Mouse (Mus musculus): Measurements from ENCODE around the gene 1700010B08Rik. TPM values are rescaled to one million over a fixed set of nuclear protein-coding genes. Genes with fewer than 3 reads are reported as not detected.

The 1700010B08Rik gene
- polyA plus RNA-seq, 1 experiment from 2014 or later = not detected

DNA sequence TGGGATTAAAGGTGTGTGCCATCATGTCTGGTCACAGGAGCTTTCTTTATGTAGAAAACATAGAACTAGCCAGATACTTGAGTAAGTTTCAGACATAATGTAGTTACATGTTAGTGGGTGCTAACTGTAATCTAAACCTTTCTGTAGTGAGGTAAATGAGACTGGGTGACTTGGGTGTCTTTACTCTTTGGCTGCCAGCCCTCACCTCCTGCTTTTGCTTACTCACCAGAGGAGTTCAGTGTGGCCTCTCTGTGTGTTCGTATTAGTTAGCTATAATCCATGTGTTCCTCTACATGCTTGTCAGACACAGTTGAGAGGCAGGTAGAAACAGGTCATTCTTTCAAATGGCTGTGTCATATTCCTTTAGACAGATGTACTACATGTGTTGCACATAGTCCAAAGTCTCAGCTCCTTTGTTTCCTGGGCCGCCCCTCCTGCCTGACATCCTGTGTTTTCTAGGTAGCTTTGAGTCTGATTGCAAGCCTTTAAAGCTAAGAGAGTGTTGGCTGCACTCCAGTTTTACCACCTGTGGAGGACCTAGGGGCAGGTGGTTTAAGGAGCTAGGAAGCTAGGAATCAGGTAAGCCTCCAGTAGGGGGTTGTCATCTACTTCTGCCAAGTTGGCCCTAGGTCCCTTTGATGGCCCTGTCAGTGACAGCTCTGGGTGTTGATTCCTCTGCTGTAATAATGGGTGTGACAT is 29.9 kb downstream of the 1700010B08Rik start:
- 94% methylated on average over 2 of the region's 2 CpGs for WGBS
- Histone ChIP-seq H3K27me3 (ENCODE audit: control insufficient read depth, insufficient read depth, low read length) (no peaks in the 10 kb centered on the region), H3K4me2 (ENCODE audit: low read depth, low read length) (no peak overlapping the region), H3K9ac (replicated peaks; ENCODE audit: low read depth, low read length) (no peak overlapping the region), H3K4me3 (ENCODE audit: low read depth, low read length) (no peak overlapping the region), H3K4me1 (ENCODE audit: control insufficient read depth, insufficient read depth, low read length) (no peaks in the 10 kb centered on the region), H3K36me3 (ENCODE audit: control insufficient read depth, insufficient read depth, low read length) (no peaks in the 10 kb centered on the region), H3K27ac (ENCODE audit: low read depth, low read length) (no peak overlapping the region), H3K9me3 (ENCODE audit: control insufficient read depth, low read length) (no peaks in the 10 kb centered on the region)
- no peak for ATAC-seq (ENCODE audit: low read depth)

GRCm38 (mm10) chr2:173755433-173756144 is 36.4 kb downstream of the 1700010B08Rik start:
- H3K9ac ChIP-seq (replicated peaks; ENCODE audit: low read depth, low read length) = no peak overlapping the region
- 6% methylated on average over 8 of the region's 8 CpGs for WGBS
- no peaks in the 10 kb centered on the region for H3K9me3 ChIP-seq (ENCODE audit: control insufficient read depth, low read length)
- H3K36me3 ChIP-seq (ENCODE audit: control insufficient read depth, insufficient read depth, low read length) = no peaks in the 10 kb centered on the region
- H3K27ac ChIP-seq (ENCODE audit: low read depth, low read length) = peak overlapping the region; percentile 22; the same call in 1 of the 2 replicates
- H3K27me3 ChIP-seq (ENCODE audit: control insufficient read depth, insufficient read depth, low read length) = no peaks in the 10 kb centered on the region
- H3K4me2 ChIP-seq (ENCODE audit: low read depth, low read length) = no peak overlapping the region
- peaks cover 14% of the 10 kb centered on the region; the same call in 1 of the 2 replicates for H3K4me1 ChIP-seq (ENCODE audit: control insufficient read depth, insufficient read depth, low read length)
- no peak overlapping the region for H3K4me3 ChIP-seq (ENCODE audit: low read depth, low read length)
- peak; percentile 41 for ATAC-seq (ENCODE audit: low read depth)

DNA sequence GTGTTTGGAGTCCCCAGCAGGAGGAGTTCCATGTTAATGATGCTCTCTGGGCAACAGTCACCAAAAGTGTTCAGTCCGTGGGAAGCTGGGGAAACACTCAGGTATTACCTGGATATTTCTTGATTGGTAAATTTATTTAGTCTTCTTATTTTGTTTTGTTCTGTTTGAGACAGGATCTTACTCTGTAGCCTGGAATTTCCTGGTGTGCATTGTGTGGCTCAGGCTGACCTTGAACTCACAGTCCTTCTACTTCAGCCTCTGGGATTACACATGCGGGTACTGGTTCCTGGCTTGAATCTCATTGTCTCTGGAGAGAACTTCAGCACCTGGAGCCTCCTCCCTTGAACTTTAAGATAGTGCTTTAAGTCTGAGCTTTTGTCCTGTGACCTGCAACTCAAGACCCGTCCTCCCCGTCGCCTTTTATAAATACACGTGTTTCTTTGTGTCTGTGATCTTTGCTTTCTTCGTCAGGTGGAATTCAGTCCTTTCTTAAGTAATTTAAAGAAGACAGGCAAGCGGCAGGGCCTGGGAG is 38.5 kb downstream of the 1700010B08Rik start:
- H3K4me1 ChIP-seq (ENCODE audit: control insufficient read depth, insufficient read depth, low read length) = peaks cover 14% of the 10 kb centered on the region; the same call in 1 of the 2 replicates
- ATAC-seq (ENCODE audit: low read depth) = no peak
- no peak overlapping the region for H3K9ac ChIP-seq (replicated peaks; ENCODE audit: low read depth, low read length)
- H3K36me3 ChIP-seq (ENCODE audit: control insufficient read depth, insufficient read depth, low read length) = no peaks in the 10 kb centered on the region
- H3K4me2 ChIP-seq (ENCODE audit: low read depth, low read length) = no peak overlapping the region
- no peak overlapping the region for H3K4me3 ChIP-seq (ENCODE audit: low read depth, low read length)
- WGBS = 70% methylated on average over 8 of the region's 8 CpGs
- no peaks in the 10 kb centered on the region for H3K27me3 ChIP-seq (ENCODE audit: control insufficient read depth, insufficient read depth, low read length)
- H3K9me3 ChIP-seq (ENCODE audit: control insufficient read depth, low read length) = no peaks in the 10 kb centered on the region
- H3K27ac ChIP-seq (ENCODE audit: low read depth, low read length) = no peak overlapping the region

GRCm38 (mm10) chr2:173760607-173761006 is 41.4 kb downstream of the 1700010B08Rik start:
- no peak for ATAC-seq (ENCODE audit: low read depth)
- H3K9me3 ChIP-seq (ENCODE audit: control insufficient read depth, low read length) = no peaks in the 10 kb centered on the region
- no peak overlapping the region for H3K27ac ChIP-seq (ENCODE audit: low read depth, low read length)
- no peaks in the 10 kb centered on the region for H3K36me3 ChIP-seq (ENCODE audit: control insufficient read depth, insufficient read depth, low read length)
- H3K4me3 ChIP-seq (ENCODE audit: low read depth, low read length) = no peak overlapping the region
- H3K4me2 ChIP-seq (ENCODE audit: low read depth, low read length) = no peak overlapping the region
- H3K27me3 ChIP-seq (ENCODE audit: control insufficient read depth, insufficient read depth, low read length) = no peaks in the 10 kb centered on the region
- no peak overlapping the region for H3K9ac ChIP-seq (replicated peaks; ENCODE audit: low read depth, low read length)
- H3K4me1 ChIP-seq (ENCODE audit: control insufficient read depth, insufficient read depth, low read length) = peaks cover 27% of the 10 kb centered on the region
- WGBS = 95% methylated on average over 6 of the region's 6 CpGs

GRCm38 (mm10) chr2:173764629-173765028 is 45.4 kb downstream of the 1700010B08Rik start:
- no peak overlapping the region for H3K9ac ChIP-seq (replicated peaks; ENCODE audit: low read depth, low read length)
- no peaks in the 10 kb centered on the region for H3K9me3 ChIP-seq (ENCODE audit: control insufficient read depth, low read length)
- no peak overlapping the region for H3K4me2 ChIP-seq (ENCODE audit: low read depth, low read length)
- no peaks in the 10 kb centered on the region for H3K36me3 ChIP-seq (ENCODE audit: control insufficient read depth, insufficient read depth, low read length)
- peaks cover 45% of the 10 kb centered on the region for H3K4me1 ChIP-seq (ENCODE audit: control insufficient read depth, insufficient read depth, low read length)
- H3K27me3 ChIP-seq (ENCODE audit: control insufficient read depth, insufficient read depth, low read length) = no peaks in the 10 kb centered on the region
- H3K27ac ChIP-seq (ENCODE audit: low read depth, low read length) = no peak overlapping the region
- H3K4me3 ChIP-seq (ENCODE audit: low read depth, low read length) = no peak overlapping the region
- 27% methylated on average over 3 of the region's 3 CpGs for WGBS
- ATAC-seq (ENCODE audit: low read depth) = peak; percentile 29; the same call in 1 of the 2 replicates

DNA sequence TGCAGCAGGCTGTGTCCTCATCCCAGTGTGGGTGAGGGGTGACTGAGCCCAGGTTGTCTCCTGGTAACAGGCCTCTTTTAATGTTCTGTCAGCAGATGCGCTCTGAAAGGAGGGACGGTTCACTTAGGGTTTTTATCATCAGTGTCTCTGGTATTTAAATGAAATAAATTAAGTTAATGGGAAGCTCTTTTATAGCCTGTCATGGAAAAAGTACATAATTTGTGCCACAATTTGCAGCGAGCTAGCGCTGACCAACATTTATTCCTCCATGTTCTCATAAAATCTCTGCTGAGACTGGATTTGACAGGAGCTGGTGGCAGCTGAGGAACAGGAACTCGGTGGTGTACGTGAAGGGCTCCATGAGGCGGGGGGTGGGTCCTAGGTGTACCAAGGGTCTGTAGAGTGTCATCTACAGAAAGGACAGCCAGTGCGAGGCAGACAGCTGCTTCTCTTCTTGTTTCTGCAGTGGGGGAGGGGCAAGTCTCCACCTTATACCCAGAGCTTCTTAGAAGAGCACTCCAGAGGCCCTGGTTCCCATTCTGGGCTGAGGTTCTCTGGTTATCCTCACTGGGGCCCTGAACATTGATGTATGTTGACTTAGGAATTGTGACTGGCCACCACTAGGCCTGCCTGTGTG is 48.9 kb downstream of the 1700010B08Rik start:
- ATAC-seq (ENCODE audit: low read depth) = peak; percentile 29; the same call in 1 of the 2 replicates
- 34% methylated on average over 8 of the region's 8 CpGs for WGBS
- Histone ChIP-seq H3K9me3 (ENCODE audit: control insufficient read depth, low read length) (no peaks in the 10 kb centered on the region), H3K4me1 (ENCODE audit: control insufficient read depth, insufficient read depth, low read length) (peaks cover 56% of the 10 kb centered on the region), H3K27me3 (ENCODE audit: control insufficient read depth, insufficient read depth, low read length) (no peaks in the 10 kb centered on the region), H3K4me2 (ENCODE audit: low read depth, low read length) (no peak overlapping the region), H3K27ac (ENCODE audit: low read depth, low read length) (peak overlapping the region; percentile 17; the same call in 1 of the 2 replicates), H3K36me3 (ENCODE audit: control insufficient read depth, insufficient read depth, low read length) (no peaks in the 10 kb centered on the region), H3K4me3 (ENCODE audit: low read depth, low read length) (no peak overlapping the region), H3K9ac (replicated peaks; ENCODE audit: low read depth, low read length) (no peak overlapping the region)

GRCm38 (mm10) chr2:173769183-173769582 is 50.0 kb downstream of the 1700010B08Rik start:
- H3K9me3 ChIP-seq (ENCODE audit: control insufficient read depth, low read length) = no peaks in the 10 kb centered on the region
- H3K9ac ChIP-seq (replicated peaks; ENCODE audit: low read depth, low read length) = no peak overlapping the region
- peaks cover 50% of the 10 kb centered on the region for H3K4me1 ChIP-seq (ENCODE audit: control insufficient read depth, insufficient read depth, low read length)
- H3K4me2 ChIP-seq (ENCODE audit: low read depth, low read length) = no peak overlapping the region
- no peaks in the 10 kb centered on the region for H3K36me3 ChIP-seq (ENCODE audit: control insufficient read depth, insufficient read depth, low read length)
- H3K27me3 ChIP-seq (ENCODE audit: control insufficient read depth, insufficient read depth, low read length) = no peaks in the 10 kb centered on the region
- ATAC-seq (ENCODE audit: low read depth) = no peak
- no peak overlapping the region for H3K4me3 ChIP-seq (ENCODE audit: low read depth, low read length)
- H3K27ac ChIP-seq (ENCODE audit: low read depth, low read length) = no peak overlapping the region
- whole genome bisulfite sequencing = 65% methylated on average over 10 of the region's 10 CpGs

GRCm38 (mm10) chr2:173770620-173771019 is 51.4 kb downstream of the 1700010B08Rik start:
- peak overlapping the region; percentile 48; the same call in 1 of the 2 replicates for H3K27ac ChIP-seq (ENCODE audit: low read depth, low read length)
- WGBS = 71% methylated on average over 5 of the region's 5 CpGs

More at GRCm38 (mm10) chr2:173770620-173771019, 51.4 kb downstream of the 1700010B08Rik start:
- Histone ChIP-seq H3K27me3 (ENCODE audit: control insufficient read depth, insufficient read depth, low read length) (no peaks in the 10 kb centered on the region), H3K4me1 (ENCODE audit: control insufficient read depth, insufficient read depth, low read length) (peaks cover 44% of the 10 kb centered on the region), H3K36me3 (ENCODE audit: control insufficient read depth, insufficient read depth, low read length) (no peaks in the 10 kb centered on the region), H3K9ac (replicated peaks; ENCODE audit: low read depth, low read length) (no peak overlapping the region), H3K4me2 (ENCODE audit: low read depth, low read length) (no peak overlapping the region), H3K9me3 (ENCODE audit: control insufficient read depth, low read length) (no peaks in the 10 kb centered on the region), H3K4me3 (ENCODE audit: low read depth, low read length) (no peak overlapping the region)
- ATAC-seq (ENCODE audit: low read depth) = peak; percentile 15; the same call in 1 of the 2 replicates

Data from neural tube, embryonic 14.5 days (tissue).